Mouse (Mus musculus) left cerebral cortex, postnatal 4 days (tissue): Measurements from ENCODE around the gene Mfap1b. TPM values are rescaled to one million over a fixed set of nuclear protein-coding genes. Genes with fewer than 3 reads are reported as not detected.
A peak's percentile ranks its signal among the peaks of the same experiment; 100 is the strongest.

Source experiments
- DNase-seq: peaks from one replicate; pipeline ENCODE4 v3.0.0-alpha.2; 2022
- intact Hi-C: fragments of 180-260 bp; cut with DNase I; formaldehyde crosslinking; loops from one replicate; pipeline ENCODE4 v1.15.1; 2025
- microRNA-seq: library from miRNA; unstranded; fragments of <30 nt; microRNA quantifications from one replicate; pipeline ENCODE4 v1.2.0, GENCODE M21; 2022
- total RNA-seq, 2 experiments: library from RNA; stranded (reverse); gene quantifications; 2 replicates each; pipeline ENCODE4 v1.2.3; 2021

The Mfap1b gene
- total RNA-seq, 2 experiments from 2014 or later: 33.9 to 37.8 TPM

DNA sequence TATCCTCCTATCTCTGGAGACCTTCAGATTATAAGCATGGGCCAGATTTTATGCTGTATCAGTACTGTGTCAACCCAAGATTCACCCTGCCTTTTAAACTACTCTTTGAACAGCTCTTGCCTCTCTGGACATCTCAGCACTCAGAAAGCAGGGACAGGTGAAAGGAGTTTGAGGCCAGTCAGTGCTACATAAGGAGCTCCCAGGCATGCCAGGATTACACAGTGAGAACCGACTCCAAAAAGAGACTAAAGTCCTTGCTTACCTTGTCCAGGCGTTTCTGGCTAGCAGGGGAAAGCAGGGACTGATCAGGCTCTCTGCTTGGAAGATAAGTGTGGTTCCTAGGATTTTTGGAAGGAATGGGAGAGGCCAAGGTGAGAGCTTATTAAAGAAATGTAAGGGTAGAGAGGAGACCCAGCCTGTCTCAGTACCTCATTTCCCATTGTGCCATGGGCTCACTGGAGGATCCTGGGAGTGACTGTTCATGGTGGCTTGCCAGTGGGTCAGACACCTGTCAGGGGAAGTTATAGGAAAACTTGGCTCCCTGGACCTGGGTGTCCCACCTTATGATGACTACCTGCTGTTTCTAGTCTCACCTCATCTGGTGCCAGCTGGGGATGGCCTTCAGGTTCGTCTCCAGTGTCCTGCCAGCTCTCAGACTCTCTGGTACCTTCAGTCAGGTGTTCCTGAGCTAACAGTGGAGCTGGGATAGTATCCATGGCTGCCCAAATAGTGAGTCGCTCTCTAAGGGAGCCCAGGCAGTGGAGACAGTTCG is 32.8 kb downstream of the Mfap1b start:
- intact Hi-C loops: no loop called here
- no peak for DNase-seq

DNA sequence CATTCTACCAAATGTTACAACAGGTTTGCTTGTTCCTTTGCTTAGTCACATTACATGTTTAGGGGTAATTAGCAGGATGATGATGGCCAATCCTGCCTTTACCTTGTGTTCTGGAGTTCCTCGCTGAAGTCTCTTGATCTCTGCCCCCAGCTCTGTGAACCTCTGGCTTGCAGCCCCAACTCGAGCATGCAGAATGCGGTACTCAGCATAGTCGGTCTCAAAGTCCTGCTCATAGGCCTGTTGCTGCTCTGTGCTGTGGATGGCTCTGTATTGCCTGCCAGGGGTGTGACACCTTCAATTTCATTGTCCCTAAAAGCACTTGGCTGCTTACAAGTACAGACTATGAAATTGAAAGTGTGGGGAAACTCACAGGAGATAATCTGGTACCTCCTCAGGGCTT is 34.1 kb downstream of the Mfap1b start:
- intact Hi-C loops: no loop called here
- DNase-seq: no peak

GRCm38 (mm10) chr2:121434854-121435253 is 39.0 kb downstream of the Mfap1b start:
- no peak for DNase-seq
- intact Hi-C loops: no loop called here

DNA sequence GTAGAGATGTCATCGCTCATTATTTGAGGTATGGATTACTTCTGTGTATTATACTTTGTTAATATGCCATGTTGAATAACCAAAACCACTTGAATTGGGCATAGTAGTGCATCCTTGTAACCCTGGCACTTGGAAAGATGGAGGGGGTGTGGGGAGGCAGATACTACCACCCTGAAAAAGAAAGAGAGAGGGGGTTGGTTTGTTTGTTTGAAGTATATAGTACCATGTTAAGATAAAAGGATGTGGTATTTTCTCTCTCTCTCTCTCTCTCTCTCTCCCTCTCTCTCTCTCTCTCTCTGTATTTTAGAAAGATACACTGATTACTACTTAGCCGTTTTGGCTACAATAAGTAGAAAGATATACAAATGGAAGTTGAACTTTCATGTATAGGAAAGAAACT is 48.0 kb downstream of the Mfap1b start:
- no peak for DNase-seq
- intact Hi-C loops: no loop called here

GRCm38 (mm10) chr2:121423166-121423565 is 50.7 kb downstream of the Mfap1b start:
- intact Hi-C loops: no loop called here
- DNase-seq: no peak

GRCm38 (mm10) chr2:121418476-121418875 is 55.4 kb downstream of the Mfap1b start:
- intact Hi-C loops: no loop called here
- no peak for DNase-seq

DNA sequence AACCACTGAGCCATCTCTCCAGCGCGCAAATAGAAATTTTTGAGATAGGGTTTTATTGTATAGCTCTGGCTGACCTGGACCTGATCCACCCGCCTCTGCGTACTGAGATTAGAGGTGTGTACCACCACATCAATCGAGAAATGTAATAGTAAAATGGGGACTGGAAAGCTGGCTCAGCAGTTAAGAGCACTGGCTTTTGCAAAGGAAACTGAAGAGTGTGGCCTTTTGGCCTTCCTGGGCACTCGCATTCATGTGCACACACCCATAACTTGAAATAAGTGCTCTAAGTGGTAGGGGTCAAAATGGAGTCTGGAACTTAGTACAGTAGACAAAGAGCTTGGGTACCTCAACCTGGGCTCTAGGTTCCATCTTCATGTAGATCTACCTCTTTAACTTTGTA is 57.5 kb downstream of the Mfap1b start:
- intact Hi-C loops: no loop called here

GRCm38 (mm10) chr2:121415591-121415990 is 58.3 kb downstream of the Mfap1b start:
- intact Hi-C loops: no loop called here
- no peak for DNase-seq

More for the DNA sequence above, 57.5 kb downstream of the Mfap1b start:
- no peak for DNase-seq

GRCm38 (mm10) chr2:121415103-121415502 is 58.8 kb downstream of the Mfap1b start:
- intact Hi-C loops: no loop called here
- no peak for DNase-seq

DNA sequence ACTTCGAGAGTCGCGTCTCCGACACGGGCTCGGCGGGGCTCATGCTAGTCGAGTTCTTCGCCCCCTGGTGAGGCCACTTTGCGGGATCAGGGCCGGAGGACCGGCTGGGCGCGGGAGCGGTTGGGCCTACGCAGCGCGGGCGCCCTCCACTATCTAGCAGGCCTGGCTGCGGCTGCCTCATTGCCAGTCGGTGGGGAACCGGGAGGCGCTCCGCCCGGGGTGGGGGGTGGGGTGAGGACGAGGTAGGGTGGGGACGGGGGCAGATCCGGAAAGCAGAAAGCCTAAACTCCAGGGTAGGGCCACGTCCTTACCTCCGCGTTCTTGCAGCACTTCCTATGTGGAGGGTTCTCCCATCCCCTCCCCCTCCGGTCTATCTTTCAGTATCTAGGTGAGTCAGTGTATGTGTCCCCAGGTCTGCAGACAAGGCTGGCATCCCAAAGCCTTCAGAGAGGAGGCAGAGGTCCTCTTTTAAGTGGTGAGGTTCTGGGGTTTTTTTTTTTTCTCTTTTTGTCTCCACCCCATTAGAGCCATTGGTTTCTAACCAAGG is 59.7 kb downstream of the Mfap1b start:
- intact Hi-C loops: no loop called here
- DNase-seq: no peak

GRCm38 (mm10) chr2:121413387-121414042 is 60.4 kb downstream of the Mfap1b start, which contains the start of the genes Pdia3 and Catsper2:
Pdia3 (plus strand) TSS chr2:121413775.
Catsper2 (minus strand) TSS chr2:121413792.
- DNase-seq: peak; percentile 97
- intact Hi-C loops: no loop called here

- no peak for DNase-seq
- intact Hi-C loops: no loop called here
Observed at GRCm38 (mm10) chr2:121412843-121413386, 61.0 kb downstream of the Mfap1b start.

Small RNA genes lying within 50 kb of the gene (microRNA-seq; reads per million reads assigned to microRNA genes)
- gene Gm22953: not detected

Other genes starting within 250 kb of the Mfap1b start
- gene Trp53bp1, start 202.7 kb downstream of the Mfap1b start, total RNA-seq: 100 to 1,000 TPM; 238 to 265 TPM
- 100 to 1,000 TPM; 161 to 189 TPM for gene Map1a, start 184.5 kb downstream of the Mfap1b start, total RNA-seq
- 10 to 100 TPM; 24.7 to 30.8 TPM for gene Ppip5k1, start 118.7 kb downstream of the Mfap1b start, total RNA-seq
- 100 to 1,000 TPM; 119 to 134 TPM for gene Ckmt1, start 116.4 kb downstream of the Mfap1b start, total RNA-seq
- gene Strc, start 86.9 kb downstream of the Mfap1b start, total RNA-seq: not detected
- gene Pdia3, start 60.3 kb downstream of the Mfap1b start, total RNA-seq: 100 to 1,000 TPM; 214 to 225 TPM
- gene Catsper2, start 60.3 kb downstream of the Mfap1b start, total RNA-seq: 1 to 10 TPM; 6.1 to 8.3 TPM
- not detected for gene Ell3, start 29.8 kb downstream of the Mfap1b start, total RNA-seq
- 100 to 1,000 TPM; 133 to 149 TPM for gene Serf2, start 24.9 kb downstream of the Mfap1b start, total RNA-seq
- gene Hypk, start 20.8 kb downstream of the Mfap1b start, total RNA-seq: 10 to 100 TPM; 28.1 to 28.9 TPM
- 1 to 10 TPM; 2.7 to 3.0 TPM for gene Serinc4, start 17.3 kb downstream of the Mfap1b start, total RNA-seq
- gene Mfap1a, start 32.6 kb upstream of the Mfap1b start, total RNA-seq: 10 to 100 TPM; 30.5 to 32.4 TPM
- gene Wdr76, start 32.7 kb upstream of the Mfap1b start, total RNA-seq: 1 to 10 TPM; 4.5 to 5.8 TPM